Mouse (Mus musculus): ENCODE measurements around the gene Trim28. TPM values are rescaled to one million over a fixed set of nuclear protein-coding genes. Genes with fewer than 3 reads are reported as not detected.

Trim28 gene
- polyA plus RNA-seq (2017; shearing (Covaris generic)) = 100 to 1,000 TPM in 1 of 2 experiments, 10 to 100 TPM in 1; 94.6 to 147 TPM

DNA sequence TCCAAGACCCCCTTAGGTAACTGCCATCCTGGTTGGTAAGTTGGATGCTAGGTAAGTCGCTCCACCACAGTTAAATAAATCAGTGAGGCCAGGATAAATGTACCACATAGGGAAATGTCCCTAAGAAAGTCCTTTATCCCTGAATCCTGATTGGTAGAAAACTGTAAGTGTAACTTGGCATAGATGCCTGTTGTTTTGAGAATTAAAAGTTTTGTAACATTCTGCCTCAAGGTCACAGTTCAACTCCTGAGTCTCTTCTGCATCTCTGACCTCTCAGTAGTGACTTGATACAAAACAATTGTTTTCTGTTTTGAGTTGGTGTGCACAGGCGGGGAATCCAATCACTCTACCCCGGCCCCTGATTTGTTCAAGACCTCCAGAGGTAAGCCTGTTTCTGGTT, at the start of gene Trim28:
Gene Trim28, plus strand, starts transcription at position 264 of the 400 bp plus-strand sequence.

DNA sequence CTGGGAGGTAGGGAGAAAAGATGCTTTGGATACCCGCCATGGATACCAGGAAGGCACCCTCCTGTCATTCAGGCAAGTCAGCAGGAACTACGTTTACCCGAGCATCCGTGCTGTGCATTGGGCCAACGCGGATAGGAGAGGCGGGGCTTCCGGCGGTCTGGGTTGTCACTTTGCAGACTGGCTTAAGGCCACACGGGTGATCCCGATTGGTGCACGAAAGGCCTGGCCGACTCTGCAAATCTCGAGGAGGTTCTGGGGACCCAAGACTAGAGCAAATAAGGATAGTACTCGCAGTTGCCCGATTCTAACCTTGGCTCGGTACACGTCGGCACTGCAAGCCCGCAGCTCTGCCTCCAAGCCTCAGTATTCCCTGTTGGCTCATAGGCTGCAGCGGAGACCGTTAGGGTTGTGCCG, 33.2 kb upstream of the Trim28 start, which contains the start of gene Zfp324:
Gene Zfp324, plus strand, starts transcription at position 161 of the 414 bp plus-strand sequence.

DNA sequence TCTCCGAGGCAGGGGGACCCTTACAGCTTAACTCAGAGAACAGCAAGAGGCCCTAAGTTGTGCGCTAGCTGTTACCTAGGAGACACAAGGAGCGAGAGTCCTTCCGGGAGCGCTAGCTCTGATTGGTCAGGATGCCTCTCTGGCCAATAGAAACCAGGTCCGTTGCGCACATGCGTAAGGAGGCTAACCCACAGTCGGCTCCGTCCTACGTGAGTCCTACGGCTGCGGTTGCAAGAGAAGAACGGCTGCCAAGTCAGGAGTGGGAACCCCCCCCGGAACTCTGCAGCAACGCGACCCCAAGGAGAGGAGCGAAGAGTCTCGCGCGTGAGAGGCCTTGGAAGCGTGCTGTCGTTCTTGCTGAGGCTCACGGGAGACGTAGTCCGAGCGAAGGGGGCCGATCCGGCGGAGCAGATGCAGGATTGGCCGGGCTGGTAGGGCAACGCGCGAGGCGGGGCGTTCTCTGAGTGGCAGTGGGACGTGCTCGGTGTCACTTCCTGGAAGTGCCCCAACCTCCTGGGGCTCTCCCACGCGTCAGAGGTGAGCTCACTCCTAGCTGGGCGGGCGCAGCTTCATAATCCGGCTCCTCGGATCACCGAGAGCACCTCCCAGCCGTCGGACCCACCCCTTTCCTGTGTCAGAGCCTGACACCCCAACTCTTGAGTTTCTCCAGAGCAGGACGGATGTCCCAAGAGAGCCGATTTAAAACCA, 21.1 kb upstream of the Trim28 start, which contains the start of gene Zfp446:
Gene Zfp446, plus strand, starts transcription at position 167 of the 708 bp plus-strand sequence.

GRCm38 (mm10) chr7:12998053-12998452, 861 bp upstream of the Trim28 start, which contains the start of gene Slc27a5:
Slc27a5 (minus strand) TSS chr7:12998192.

GRCm38 (mm10) chr7:13010005-13010908, 11.3 kb downstream of the Trim28 start, which contains the start of gene Zbtb45:
Zbtb45 (minus strand) TSS chr7:13010034.

GRCm38 (mm10) chr7:13034148-13034977, 35.4 kb downstream of the Trim28 start, which contains the start of gene Chmp2a:
Chmp2a (minus strand) TSS chr7:13034807.

DNA sequence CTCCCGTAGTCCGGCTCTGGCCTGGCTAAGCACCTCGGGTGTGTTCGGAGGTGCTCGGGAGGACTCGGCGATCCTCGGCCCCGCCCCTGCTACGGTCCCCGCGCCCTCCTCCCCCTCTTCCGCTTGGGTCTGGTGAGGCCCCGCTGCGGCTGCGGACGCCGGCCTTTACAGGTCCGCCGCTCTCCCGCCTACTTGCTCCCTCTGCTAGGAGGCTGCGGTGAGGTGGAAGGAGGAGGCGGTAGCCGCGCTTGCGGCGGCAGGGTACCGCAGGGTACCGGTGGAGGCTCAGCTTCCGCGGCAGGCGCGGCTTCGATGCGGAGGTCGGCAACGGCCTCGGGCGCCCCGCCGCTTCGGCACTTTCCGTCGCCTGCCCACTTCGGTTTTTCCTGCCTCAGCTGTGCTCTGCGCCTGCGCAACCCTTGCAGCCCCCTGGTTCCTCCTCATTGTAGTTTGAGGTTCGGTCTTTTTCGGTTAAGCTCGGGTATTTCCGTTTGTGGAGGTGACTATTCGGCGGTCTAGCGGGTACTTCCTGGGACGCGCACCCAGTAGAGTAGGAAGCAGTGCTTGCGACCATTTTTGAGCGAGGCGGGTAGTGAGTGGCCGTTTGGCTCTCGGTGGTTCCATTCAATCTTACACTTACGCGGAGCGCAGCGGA, 39.1 kb downstream of the Trim28 start, which contains the start of gene Ube2m:
Gene Ube2m, minus strand, starts transcription at position 375 of the 655 bp plus-strand sequence.

DNA sequence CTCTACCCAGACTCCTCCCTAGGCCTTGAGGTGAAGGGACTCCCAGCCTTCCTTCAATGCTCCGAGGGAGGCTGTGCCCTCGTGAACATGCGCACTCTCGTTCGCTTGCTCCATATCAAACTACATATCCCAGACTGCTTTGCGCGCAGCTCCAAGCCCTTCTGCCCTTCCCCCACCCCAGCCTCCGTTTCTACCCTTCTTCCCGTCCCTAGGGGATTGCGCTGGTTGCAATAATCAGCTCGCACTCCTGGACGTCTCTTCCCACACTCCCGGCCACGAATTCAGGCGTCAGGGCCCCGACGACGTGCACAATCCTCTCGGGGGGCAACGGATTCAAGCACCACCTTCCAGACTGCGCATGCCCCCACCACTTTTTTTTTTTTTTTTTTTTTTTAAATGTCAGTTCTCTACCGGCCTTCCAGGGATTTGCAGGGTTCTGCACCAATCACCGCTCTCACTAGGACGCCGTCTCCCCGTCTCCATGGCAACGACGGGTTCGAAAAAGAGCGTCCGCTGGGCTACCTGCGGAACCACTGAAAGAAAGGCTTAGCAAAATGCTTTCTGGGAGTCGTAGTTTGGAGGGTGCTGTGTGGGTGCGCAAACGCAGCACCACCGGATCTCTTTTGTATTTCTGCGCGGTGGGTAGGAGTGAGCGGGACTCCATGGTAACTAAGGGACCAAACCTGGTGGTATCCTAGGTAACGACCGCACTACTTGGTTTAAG, 55.5 kb downstream of the Trim28 start, which contains the start of gene Mzf1:
Gene Mzf1, minus strand, starts transcription at position 478 of the 724 bp plus-strand sequence.

Other genes with a start within 250 kb of the Trim28 start
- 1 to 10 TPM in 1 of 2 experiments, under 1 TPM in 1; 0.31 to 1.8 TPM for gene Zscan18, start 195.5 kb upstream of the Trim28 start, polyA plus RNA-seq (2017; shearing (Covaris generic))
- 10 to 100 TPM; 13.2 to 14.9 TPM for gene Zfp329, start 180.3 kb upstream of the Trim28 start, polyA plus RNA-seq (2017; shearing (Covaris generic))
- 10 to 100 TPM; 47.8 to 63.7 TPM for gene Zfp110, start 164.4 kb upstream of the Trim28 start, polyA plus RNA-seq (2017; shearing (Covaris generic))
- 1 to 10 TPM; 3.3 to 4.0 TPM for gene Zfp128, start 117.9 kb upstream of the Trim28 start, polyA plus RNA-seq (2017; shearing (Covaris generic))
- gene Zscan22, start 101.3 kb upstream of the Trim28 start, polyA plus RNA-seq (2017; shearing (Covaris generic)) = 10 to 100 TPM; 10.0 to 10.3 TPM
- gene Rps5, start 76.8 kb upstream of the Trim28 start, polyA plus RNA-seq (2017; shearing (Covaris generic)) = 1,000 to 10,000 TPM in 1 of 2 experiments, 100 to 1,000 TPM in 1; 744 to 1,333 TPM
- gene Rnf225, start 71.7 kb upstream of the Trim28 start, polyA plus RNA-seq (2017; shearing (Covaris generic)) = under 1 TPM; 0.12 to 0.27 TPM
- 1 to 10 TPM; 5.5 to 6.0 TPM for gene Zfp324, start 33.3 kb upstream of the Trim28 start, polyA plus RNA-seq (2017; shearing (Covaris generic))
- 1 to 10 TPM; 6.5 to 7.0 TPM for gene Zfp446, start 21.3 kb upstream of the Trim28 start, polyA plus RNA-seq (2017; shearing (Covaris generic))
- gene Slc27a5, start 922 bp upstream of the Trim28 start, polyA plus RNA-seq (2017; shearing (Covaris generic)) = under 1 TPM; 0.12 to 0.55 TPM
- 10 to 100 TPM; 23.0 to 27.9 TPM for gene Zbtb45, start 10.9 kb downstream of the Trim28 start, polyA plus RNA-seq (2017; shearing (Covaris generic))
- 100 to 1,000 TPM; 252 to 275 TPM for gene Chmp2a, start 35.7 kb downstream of the Trim28 start, polyA plus RNA-seq (2017; shearing (Covaris generic))
- 100 to 1,000 TPM; 185 to 192 TPM for gene Ube2m, start 39.2 kb downstream of the Trim28 start, polyA plus RNA-seq (2017; shearing (Covaris generic))
- under 1 TPM; 0.30 to 0.39 TPM for gene Mzf1, start 55.6 kb downstream of the Trim28 start, polyA plus RNA-seq (2017; shearing (Covaris generic))
- not detected for gene Vmn1r85, start 96.1 kb downstream of the Trim28 start, polyA plus RNA-seq (2017; shearing (Covaris generic))
- under 1 TPM; 0.04 to 0.17 TPM for gene Vmn1r86, start 120.8 kb downstream of the Trim28 start, polyA plus RNA-seq (2017; shearing (Covaris generic))
- under 1 TPM in 1 of 2 experiments, not detected in 1; 0.15 TPM for gene Vmn1r87, start 141.0 kb downstream of the Trim28 start, polyA plus RNA-seq (2017; shearing (Covaris generic))
- under 1 TPM; 0.02 to 0.05 TPM for gene Vmn1r88, start 160.5 kb downstream of the Trim28 start, polyA plus RNA-seq (2017; shearing (Covaris generic))
- gene Vmn1r89, start 213.9 kb downstream of the Trim28 start, polyA plus RNA-seq (2017; shearing (Covaris generic)) = not detected

Data from activated CD4-positive, CD25-positive, alpha-beta regulatory T cell (primary cell).